Mouse (Mus musculus) megakaryocyte, embryonic 14.5 days (primary cell): ENCODE results near the gene Dnttip2.

Experiments
- FLI1 ChIP-seq: IDR thresholded peaks from 2 replicates; pipeline ENCODE4 v1.6.1; 2012; ENCODE audit warnings: low read length, inconsistent platforms, mixed read lengths
- GATA1 ChIP-seq: IDR thresholded peaks from 3 replicates; pipeline ENCODE4 v1.6.1; 2012; ENCODE audit warnings: mixed read lengths, low read length, inconsistent platforms, borderline replicate concordance

- TF ChIP-seq GATA1 = no peak
- TF ChIP-seq FLI1 = no peak
These were observed 21.5 kb upstream of the Dnttip2 start for GRCm38 (mm10) chr3:122252466-122253253.
